Mouse (Mus musculus): ENCODE results near the gene Cd2. TPM values are rescaled to one million over a fixed set of nuclear protein-coding genes. Genes with fewer than 3 reads are reported as not detected.

Cd2 gene
- polyA plus RNA-seq, 1 experiment, result not detected

- H3K79me3 ChIP-seq (ENCODE audit: low read depth), result no peaks in the 10 kb centered on the region
- no peaks in the 10 kb centered on the region for H3K36me3 ChIP-seq (ENCODE audit: control insufficient read depth, insufficient read depth)
- H3K4me3 ChIP-seq (ENCODE audit: insufficient read depth, poor library complexity, severe bottlenecking), result no peak overlapping the region
- H3K79me2 ChIP-seq (ENCODE audit: control insufficient read depth, insufficient read depth), result no peaks in the 10 kb centered on the region
- H3K27me3 ChIP-seq (ENCODE audit: control insufficient read depth, insufficient read depth, insufficient read length), result no peaks in the 10 kb centered on the region
- TF ChIP-seq MYOG (IDR thresholded peaks at IDR 0.05; ENCODE audit: control insufficient read depth, extremely low read depth, insufficient read length) (no peak), FOSL1 (IDR thresholded peaks at IDR 0.05; ENCODE audit: insufficient read depth, low read length, poor library complexity, severe bottlenecking) (no peak), CEBPB (IDR thresholded peaks at IDR 0.05; ENCODE audit: low read depth) (no peak), MAX (IDR thresholded peaks at IDR 0.05) (no peak), USF1 (IDR thresholded peaks at IDR 0.05; ENCODE audit: low read depth) (no peak), CTCF (IDR thresholded peaks at IDR 0.05; ENCODE audit: control insufficient read depth, insufficient read depth, insufficient read length) (no peak)
- no peak overlapping the region for H3ac ChIP-seq (ENCODE audit: control insufficient read depth, insufficient read length, low read depth)
Observed at GRCm38 (mm10) chr3:101318516-101319170, 30.9 kb upstream of the Cd2 start.

GRCm38 (mm10) chr3:101318115-101318514, 30.4 kb upstream of the Cd2 start:
- Histone ChIP-seq H3K36me3 (ENCODE audit: control insufficient read depth, insufficient read depth) (no peaks in the 10 kb centered on the region), H3K27me3 (ENCODE audit: control insufficient read depth, insufficient read depth, insufficient read length) (no peaks in the 10 kb centered on the region), H3K79me3 (ENCODE audit: low read depth) (no peaks in the 10 kb centered on the region), H3K79me2 (ENCODE audit: control insufficient read depth, insufficient read depth) (no peaks in the 10 kb centered on the region), H3K4me3 (ENCODE audit: insufficient read depth, poor library complexity, severe bottlenecking) (no peak overlapping the region), H3ac (ENCODE audit: control insufficient read depth, insufficient read length, low read depth) (no peak overlapping the region)
- TF ChIP-seq CEBPB (IDR thresholded peaks at IDR 0.05; ENCODE audit: low read depth) (no peak), MAX (IDR thresholded peaks at IDR 0.05) (no peak), MYOD1 (IDR thresholded peaks at IDR 0.05; ENCODE audit: control insufficient read depth, insufficient read length, low read depth) (no peak), USF1 (IDR thresholded peaks at IDR 0.05; ENCODE audit: low read depth) (no peak), FOSL1 (IDR thresholded peaks at IDR 0.05; ENCODE audit: insufficient read depth, low read length, poor library complexity, severe bottlenecking) (no peak), CTCF (IDR thresholded peaks at IDR 0.05; ENCODE audit: control insufficient read depth, insufficient read depth, insufficient read length) (no peak), MYOG (IDR thresholded peaks at IDR 0.05; ENCODE audit: control insufficient read depth, extremely low read depth, insufficient read length) (no peak)

- no peak overlapping the region for H3ac ChIP-seq (ENCODE audit: control insufficient read depth, insufficient read length, low read depth)
- H3K79me3 ChIP-seq (ENCODE audit: low read depth), result no peaks in the 10 kb centered on the region
- H3K36me3 ChIP-seq (ENCODE audit: control insufficient read depth, insufficient read depth), result no peaks in the 10 kb centered on the region
- no peak for TF ChIP-seq USF1 (IDR thresholded peaks at IDR 0.05; ENCODE audit: low read depth)
- no peak for TF ChIP-seq FOSL1 (IDR thresholded peaks at IDR 0.05; ENCODE audit: insufficient read depth, low read length, poor library complexity, severe bottlenecking)
- no peak for TF ChIP-seq MAX (IDR thresholded peaks at IDR 0.05)
- H3K4me3 ChIP-seq (ENCODE audit: insufficient read depth, poor library complexity, severe bottlenecking), result no peak overlapping the region
- H3K27me3 ChIP-seq (ENCODE audit: control insufficient read depth, insufficient read depth, insufficient read length), result no peaks in the 10 kb centered on the region
- H3K79me2 ChIP-seq (ENCODE audit: control insufficient read depth, insufficient read depth), result no peaks in the 10 kb centered on the region
Observed at GRCm38 (mm10) chr3:101314954-101315353, 27.2 kb upstream of the Cd2 start.

- no peak overlapping the region for H3ac ChIP-seq (ENCODE audit: control insufficient read depth, insufficient read length, low read depth)
- peak; percentile 48 for TF ChIP-seq CEBPB (IDR thresholded peaks at IDR 0.05; ENCODE audit: low read depth)
- TF ChIP-seq MAX (IDR thresholded peaks at IDR 0.05), result no peak
- TF ChIP-seq MYOG (IDR thresholded peaks at IDR 0.05; ENCODE audit: control insufficient read depth, extremely low read depth, insufficient read length), result no peak
- no peak for TF ChIP-seq MYOD1 (IDR thresholded peaks at IDR 0.05; ENCODE audit: control insufficient read depth, insufficient read length, low read depth)
- TF ChIP-seq USF1 (IDR thresholded peaks at IDR 0.05; ENCODE audit: low read depth), result no peak
- TF ChIP-seq CTCF (IDR thresholded peaks at IDR 0.05; ENCODE audit: control insufficient read depth, insufficient read depth, insufficient read length), result no peak
- TF ChIP-seq FOSL1 (IDR thresholded peaks at IDR 0.05; ENCODE audit: insufficient read depth, low read length, poor library complexity, severe bottlenecking), result no peak
- no peaks in the 10 kb centered on the region for H3K79me3 ChIP-seq (ENCODE audit: low read depth)
- H3K4me3 ChIP-seq (ENCODE audit: insufficient read depth, poor library complexity, severe bottlenecking), result no peak overlapping the region
- H3K36me3 ChIP-seq (ENCODE audit: control insufficient read depth, insufficient read depth), result no peaks in the 10 kb centered on the region
- no peaks in the 10 kb centered on the region for H3K27me3 ChIP-seq (ENCODE audit: control insufficient read depth, insufficient read depth, insufficient read length)
- H3K79me2 ChIP-seq (ENCODE audit: control insufficient read depth, insufficient read depth), result no peaks in the 10 kb centered on the region
Observed at GRCm38 (mm10) chr3:101313266-101314051, 25.7 kb upstream of the Cd2 start.

- Histone ChIP-seq H3K27me3 (ENCODE audit: control insufficient read depth, insufficient read depth, insufficient read length) (no peaks in the 10 kb centered on the region), H3K79me3 (ENCODE audit: low read depth) (no peaks in the 10 kb centered on the region), H3K4me3 (ENCODE audit: insufficient read depth, poor library complexity, severe bottlenecking) (no peak overlapping the region), H3ac (ENCODE audit: control insufficient read depth, insufficient read length, low read depth) (no peak overlapping the region), H3K36me3 (ENCODE audit: control insufficient read depth, insufficient read depth) (no peaks in the 10 kb centered on the region), H3K79me2 (ENCODE audit: control insufficient read depth, insufficient read depth) (no peaks in the 10 kb centered on the region)
- TF ChIP-seq FOSL1 (IDR thresholded peaks at IDR 0.05; ENCODE audit: insufficient read depth, low read length, poor library complexity, severe bottlenecking) (no peak), MYOD1 (IDR thresholded peaks at IDR 0.05; ENCODE audit: control insufficient read depth, insufficient read length, low read depth) (no peak), CTCF (IDR thresholded peaks at IDR 0.05; ENCODE audit: control insufficient read depth, insufficient read depth, insufficient read length) (no peak), USF1 (IDR thresholded peaks at IDR 0.05; ENCODE audit: low read depth) (no peak), MYOG (IDR thresholded peaks at IDR 0.05; ENCODE audit: control insufficient read depth, extremely low read depth, insufficient read length) (no peak), CEBPB (IDR thresholded peaks at IDR 0.05; ENCODE audit: low read depth) (no peak), MAX (IDR thresholded peaks at IDR 0.05) (no peak)
Observed at GRCm38 (mm10) chr3:101310977-101311376, 23.2 kb upstream of the Cd2 start.

Data from C2C12 (cell line).